Mouse (Mus musculus) forebrain, embryonic 11.5 days (tissue): ENCODE data around the gene Gm7168. TPM values are rescaled to one million over a fixed set of nuclear protein-coding genes. Genes with fewer than 3 reads are reported as not detected.
"Not testable (repeated sequence)": the region's sequence is repeated elsewhere in the genome, so short reads cannot be mapped to it uniquely, and the experiment has no call there.

Experiments
- ATAC-seq: fragments of 200-750 bp; cut with Nextera tagmentation; replicated peaks from 2 replicates; pipeline ENCODE4 v1.8.0; 2017; ENCODE audit warnings: moderate TSS enrichment; ENCODE audit not compliant: low FRiP score
- DNase-seq: peaks from one replicate; pipeline ENCODE4 v3.0.0-alpha.2; 2017; ENCODE audit warnings: low spot score
- H3K27ac ChIP-seq: fragments of 300-500 bp; sonication (generic); 2 replicates; pipeline ENCODE4 v1.5.1; 2014; ENCODE audit warnings: low read depth, low read length
- H3K27me3 ChIP-seq: fragments of 300-500 bp; sonication (generic); 2 replicates; pipeline ENCODE4 v1.6.1; 2014; ENCODE audit warnings: mild to moderate bottlenecking, low read length, mixed read lengths; ENCODE audit not compliant: control insufficient read depth, insufficient read depth
- H3K36me3 ChIP-seq: fragments of 300-500 bp; sonication (generic); 2 replicates; pipeline ENCODE4 v1.6.1; 2014; ENCODE audit warnings: mild to moderate bottlenecking, low read length, moderate library complexity, mixed read lengths; ENCODE audit not compliant: control insufficient read depth, insufficient read depth
- H3K4me1 ChIP-seq: fragments of 300-500 bp; sonication (generic); replicated peaks from 2 replicates; pipeline ENCODE4 v1.6.1; 2014; ENCODE audit warnings: low read length, mixed read lengths; ENCODE audit not compliant: control insufficient read depth, insufficient read depth
- H3K4me2 ChIP-seq: fragments of 300-500 bp; sonication (generic); 2 replicates; pipeline ENCODE4 v1.6.1; 2014; ENCODE audit warnings: low read depth, mild to moderate bottlenecking, low read length, moderate library complexity, mixed read lengths; ENCODE audit not compliant: severe bottlenecking
- H3K4me3 ChIP-seq: fragments of 300-500 bp; sonication (generic); 2 replicates; pipeline ENCODE4 v1.5.1; 2014; ENCODE audit warnings: low read depth, low read length
- H3K9ac ChIP-seq: fragments of 300-500 bp; sonication (generic); 2 replicates; pipeline ENCODE4 v1.6.1; 2014; ENCODE audit warnings: low read length
- H3K9me3 ChIP-seq: fragments of 300-500 bp; sonication (generic); 2 replicates; pipeline ENCODE4 v1.6.1; 2016; ENCODE audit warnings: low read length, mixed read lengths; ENCODE audit not compliant: control insufficient read depth
- WGBS: fragments of 180-500 bp; shearing (Covaris S2); extraction: QIAGEN DNeasy Blood & Tissue Kit; methylation state at CpG from one replicate; pipeline ENCODE4 v1.1.7; 2014; 5-methylcytosine and 5-hydroxymethylcytosine counted together
- polyA plus RNA-seq: library from polyadenylated mRNA; unstranded; fragments of >200 nt; fragmentation: Nextera tagmentation; extraction: Ambion mirVana; gene quantifications from 2 replicates; pipeline ENCODE4 v1.2.1, GENCODE M21; 2014

Gm7168 gene
- not detected in 2 replicates for polyA plus RNA-seq

- not testable (repeated sequence) for ATAC-seq, H3K4me2 ChIP-seq, H3K4me1 ChIP-seq, H3K4me3 ChIP-seq, H3K9me3 ChIP-seq, H3K9ac ChIP-seq, H3K36me3 ChIP-seq, H3K27me3 ChIP-seq, H3K27ac ChIP-seq, DNase-seq
- 100% methylated on average over 1 of the region's 2 CpGs for WGBS
Observed at GRCm38 (mm10) chr17:13948073-13948472, at the start of gene Gm7168. Gm7168 (plus strand) TSS chr17:13948373.

GRCm38 (mm10) chr17:13898838-13899237, 49.3 kb upstream of the Gm7168 start:
- no peak overlapping the region for H3K27ac ChIP-seq
- H3K9me3 ChIP-seq = no peaks in the 10 kb centered on the region
- no peaks in the 10 kb centered on the region for H3K4me1 ChIP-seq
- peaks cover 5% of the 10 kb centered on the region; the same call in 1 of the 2 replicates for H3K36me3 ChIP-seq
- DNase-seq = no peak
- no peak overlapping the region for H3K9ac ChIP-seq
- 89% methylated on average over 17 of the region's 17 CpGs for WGBS
- H3K27me3 ChIP-seq = no peaks in the 10 kb centered on the region
- H3K4me3 ChIP-seq = no peak overlapping the region
- no peak for ATAC-seq
- H3K4me2 ChIP-seq = no peak overlapping the region

- peaks cover 5% of the 10 kb centered on the region; the same call in 1 of the 2 replicates for H3K36me3 ChIP-seq
- no peak overlapping the region for H3K4me2 ChIP-seq
- DNase-seq = no peak
- no peaks in the 10 kb centered on the region for H3K4me1 ChIP-seq
- H3K9ac ChIP-seq = no peak overlapping the region
- H3K27ac ChIP-seq = no peak overlapping the region
- H3K9me3 ChIP-seq = no peaks in the 10 kb centered on the region
- H3K4me3 ChIP-seq = no peak overlapping the region
- WGBS = 94% methylated on average over 7 of the region's 7 CpGs
- H3K27me3 ChIP-seq = no peaks in the 10 kb centered on the region
- no peak for ATAC-seq
Observed at GRCm38 (mm10) chr17:13899241-13899640, 48.9 kb upstream of the Gm7168 start.

GRCm38 (mm10) chr17:13903793-13904192, 44.4 kb upstream of the Gm7168 start:
- 94% methylated on average over 8 of the region's 8 CpGs for WGBS
- H3K27ac ChIP-seq = no peak overlapping the region
- ATAC-seq (no peak), DNase-seq (no peak)
- no peaks in the 10 kb centered on the region for H3K27me3 ChIP-seq
- H3K9me3 ChIP-seq = no peaks in the 10 kb centered on the region
- no peak overlapping the region for H3K4me2 ChIP-seq
- no peak overlapping the region for H3K4me3 ChIP-seq
- peaks cover 5% of the 10 kb centered on the region; the same call in 1 of the 2 replicates for H3K36me3 ChIP-seq
- no peak overlapping the region for H3K9ac ChIP-seq
- H3K4me1 ChIP-seq = no peaks in the 10 kb centered on the region

GRCm38 (mm10) chr17:13907082-13907481, 41.1 kb upstream of the Gm7168 start:
- Histone ChIP-seq H3K36me3 (no peaks in the 10 kb centered on the region; the same call in 1 of the 2 replicates), H3K4me1 (no peaks in the 10 kb centered on the region), H3K27me3 (no peaks in the 10 kb centered on the region), H3K9ac (no peak overlapping the region), H3K4me2 (no peak overlapping the region), H3K27ac (no peak overlapping the region), H3K4me3 (no peak overlapping the region), H3K9me3 (no peaks in the 10 kb centered on the region)
- no peak for ATAC-seq
- 96% methylated on average over 5 of the region's 5 CpGs for WGBS
- no peak for DNase-seq

GRCm38 (mm10) chr17:13907681-13908080, 40.5 kb upstream of the Gm7168 start:
- Histone ChIP-seq H3K9me3 (no peaks in the 10 kb centered on the region), H3K4me3 (no peak overlapping the region), H3K4me1 (no peaks in the 10 kb centered on the region), H3K27me3 (no peaks in the 10 kb centered on the region), H3K36me3 (no peaks in the 10 kb centered on the region; the same call in 1 of the 2 replicates), H3K9ac (no peak overlapping the region), H3K4me2 (no peak overlapping the region), H3K27ac (no peak overlapping the region)
- no peak for DNase-seq
- WGBS = 100% methylated on average over 1 of the region's 1 CpGs
- ATAC-seq = no peak

GRCm38 (mm10) chr17:13913951-13914350, 34.2 kb upstream of the Gm7168 start:
- DNase-seq = no peak
- Histone ChIP-seq H3K9ac (no peak overlapping the region), H3K36me3 (no peaks in the 10 kb centered on the region), H3K9me3 (no peaks in the 10 kb centered on the region), H3K4me1 (no peaks in the 10 kb centered on the region), H3K4me3 (no peak overlapping the region), H3K27ac (no peak overlapping the region), H3K4me2 (no peak overlapping the region), H3K27me3 (no peaks in the 10 kb centered on the region)
- ATAC-seq = no peak
- 85% methylated on average over 4 of the region's 4 CpGs for WGBS

- Histone ChIP-seq H3K9me3 (no peaks in the 10 kb centered on the region), H3K4me2 (no peak overlapping the region), H3K9ac (no peak overlapping the region), H3K4me3 (no peak overlapping the region), H3K36me3 (no peaks in the 10 kb centered on the region), H3K4me1 (no peaks in the 10 kb centered on the region), H3K27me3 (no peaks in the 10 kb centered on the region), H3K27ac (no peak overlapping the region)
- WGBS = 89% methylated on average over 4 of the region's 4 CpGs
- ATAC-seq (no peak), DNase-seq (no peak)
Observed at GRCm38 (mm10) chr17:13914531-13914930, 33.6 kb upstream of the Gm7168 start.

- no peak overlapping the region for H3K9ac ChIP-seq
- no peak overlapping the region for H3K27ac ChIP-seq
- 75% methylated on average over 2 of the region's 2 CpGs for WGBS
- H3K27me3 ChIP-seq = no peaks in the 10 kb centered on the region
- DNase-seq (no peak), ATAC-seq (no peak)
- no peaks in the 10 kb centered on the region for H3K9me3 ChIP-seq
- H3K36me3 ChIP-seq = no peaks in the 10 kb centered on the region
- H3K4me2 ChIP-seq = no peak overlapping the region
- H3K4me3 ChIP-seq = no peak overlapping the region
- H3K4me1 ChIP-seq = no peaks in the 10 kb centered on the region
Observed at GRCm38 (mm10) chr17:13920771-13921170, 27.4 kb upstream of the Gm7168 start.
